Mouse (Mus musculus) kidney, postnatal 10 days (tissue): ENCODE data around the gene Olfr1113.
"Not testable (repeated sequence)": the region's sequence is repeated elsewhere in the genome, so short reads cannot be mapped to it uniquely, and the experiment has no call there.

Experiments
- DNase-seq: peaks from one replicate; pipeline ENCODE4 v3.0.0; 2021; ENCODE audit warnings: mixed read lengths

Gene Olfr1113

DNA sequence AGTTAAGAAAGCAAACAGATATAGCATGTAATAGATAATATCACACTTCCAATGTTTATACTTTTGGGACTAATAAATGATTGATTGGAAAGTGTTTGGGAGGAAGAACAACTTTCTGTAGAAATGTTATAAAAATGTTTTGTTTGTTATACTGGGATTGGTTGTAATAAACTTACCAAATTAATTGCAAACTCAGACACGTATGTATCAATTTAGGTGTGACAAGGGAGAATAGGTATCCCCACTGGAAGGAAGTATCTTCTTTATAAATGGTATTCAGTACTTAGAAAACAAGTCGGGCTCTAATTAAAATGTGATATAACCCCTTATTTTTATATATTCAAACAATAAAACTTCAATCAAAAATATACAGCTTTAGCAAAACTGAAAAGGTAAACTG lies at the start of gene Olfr1113:
TSS of gene Olfr1113 (plus strand) at position 301 of the 400 bp plus-strand sequence.
- no peak for DNase-seq

GRCm38 (mm10) chr2:87167731-87168130 lies 41.0 kb upstream of the Olfr1113 start:
- DNase-seq = not testable (repeated sequence)

- DNase-seq = no peak
These were observed 21.3 kb upstream of the Olfr1113 start, which contains the start of gene Olfr1112 for GRCm38 (mm10) chr2:87187498-87187897. TSS of gene Olfr1112 (plus strand) at chr2:87187798.

DNA sequence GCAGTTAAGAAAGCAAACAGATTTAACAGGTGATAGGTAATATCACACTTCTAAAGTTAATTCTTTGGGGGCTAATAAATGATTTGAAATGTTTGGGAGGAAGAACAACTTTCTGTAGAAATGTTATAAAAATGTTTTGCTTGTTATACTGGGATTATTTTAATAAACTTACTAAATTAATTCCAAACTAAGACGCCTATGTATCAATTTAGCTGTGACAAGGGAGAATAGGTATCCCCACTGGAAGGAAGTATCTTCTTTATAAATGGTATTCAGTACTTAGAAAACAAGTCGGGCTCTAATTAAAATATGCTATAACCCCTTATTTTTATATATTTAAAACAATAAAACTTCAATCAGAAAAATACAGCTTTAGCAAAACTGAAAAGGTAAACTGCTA lies 38.9 kb downstream of the Olfr1113 start, which contains the start of gene Olfr1115:
TSS of gene Olfr1115 (plus strand) at position 301 of the 400 bp plus-strand sequence.
- no peak for DNase-seq
